Mouse (Mus musculus): Measurements from ENCODE around the gene Sap18b.

DNA sequence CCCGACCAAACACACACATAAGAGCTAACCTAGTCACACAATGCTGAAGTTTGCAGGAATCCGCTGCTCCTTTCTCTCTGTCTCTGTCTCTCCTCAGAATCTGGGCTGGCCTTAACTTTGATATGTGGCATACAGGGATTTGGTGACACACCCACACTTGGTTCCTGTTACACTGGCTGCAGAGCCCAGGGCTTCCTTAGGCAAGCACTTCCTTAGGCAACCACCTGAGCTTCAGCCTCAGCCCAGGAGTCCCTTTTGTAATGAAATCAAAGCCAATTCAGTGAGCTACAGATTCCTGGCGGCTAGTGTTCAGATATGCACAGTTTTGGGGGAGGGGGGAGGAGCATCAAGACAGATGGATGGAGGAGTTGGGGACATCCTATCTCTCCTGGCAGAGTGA, 7.5 kb upstream of the Sap18b start:
- TF ChIP-seq GATA1 (IDR thresholded peaks at IDR 0.05; ENCODE audit: borderline replicate concordance, low read length) (no peak), FLI1 (IDR thresholded peaks at IDR 0.05; ENCODE audit: low read length) (no peak)

Data from megakaryocyte, embryonic 14.5 days (primary cell).